Mouse (Mus musculus) spleen, adult 2 months (tissue): ENCODE data around the gene Nyap1.

Experiments used
- CTCF ChIP-seq: fragments of 200-500 bp; IDR thresholded peaks from 2 replicates; pipeline ENCODE4 v1.5.1; 2011; ENCODE audit warnings: mild to moderate bottlenecking, inconsistent platforms; ENCODE audit not compliant: insufficient read depth, insufficient read length, insufficient replicate concordance; ENCODE audit errors: extremely low read depth
- POLR2A ChIP-seq: fragments of 200-500 bp; IDR thresholded peaks from 2 replicates; pipeline ENCODE4 v1.6.1; 2011; ENCODE audit warnings: low read depth, low read length, inconsistent platforms

- TF ChIP-seq POLR2A = no peak
- TF ChIP-seq CTCF = no peak
Measured at GRCm38 (mm10) chr5:137747326-137747961, 6.0 kb upstream of the Nyap1 start.
